ENCODE assay signal across 23 mouse cellular contexts in the genomic region with DNA sequence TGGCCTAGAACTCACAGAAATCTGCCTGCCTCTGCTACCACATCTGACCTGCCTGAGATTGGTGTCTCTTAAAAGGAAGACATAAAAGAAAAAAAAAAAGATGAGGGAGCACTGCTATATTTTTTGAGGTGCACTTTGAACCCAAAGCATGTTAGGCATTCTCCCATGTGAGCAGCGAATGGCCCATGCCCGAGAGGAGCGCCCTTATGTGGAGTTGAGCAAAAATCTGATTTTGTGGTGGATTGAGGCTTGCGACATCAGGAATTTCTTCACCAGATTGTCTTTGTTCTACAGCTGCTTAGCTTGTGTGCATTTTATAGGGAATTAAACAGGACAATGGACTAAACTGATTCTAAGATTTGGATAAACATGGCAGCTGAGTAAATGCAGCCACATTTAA. TPM values are rescaled to one million over a fixed set of nuclear protein-coding genes. Genes with fewer than 3 reads are reported as not detected.
"Had no signal": no experiment of that assay in that cellular context is flagged by ENCODE, and none has a peak within 500 bp of the region (broad histone marks: within the 10 kb centered on the region; RNA-seq: fewer than 3 reads in every experiment).

No protein-coding gene starts in this region.

- H3K4me2 ChIP-seq: lung, embryonic 14.5 days; midbrain, embryonic 13.5 days; neural tube, embryonic 15.5 days had no signal

- H3K4me3 ChIP-seq: midbrain, embryonic 13.5 days; myocyte; neural tube, embryonic 13.5 days; neural tube, embryonic 15.5 days had no signal

- DNase-seq: retina, postnatal 1 day; right cerebral cortex, adult 18-20 months; right cerebral cortex, postnatal 25 days; right cerebral cortex, postnatal 4 days; spleen, adult 18-20 months; thymus, adult 18-20 months; thymus, postnatal 25 days; thymus, postnatal 4 days had no signal

- ATAC-seq: midbrain, embryonic 13.5 days; midbrain, embryonic 16.5 days had no signal

- H3K36me3 ChIP-seq: midbrain, embryonic 10.5 days; midbrain, embryonic 13.5 days; neural tube, embryonic 13.5 days; neural tube, embryonic 15.5 days had no signal

- H3K4me1 ChIP-seq: midbrain, embryonic 13.5 days; neural tube, embryonic 13.5 days; neural tube, embryonic 15.5 days had no signal

- H3K9ac ChIP-seq: lung, embryonic 14.5 days; midbrain, embryonic 13.5 days; neural tube, embryonic 13.5 days; neural tube, embryonic 15.5 days had no signal

- H3K9me3 ChIP-seq: midbrain, embryonic 10.5 days; midbrain, embryonic 13.5 days; neural tube, embryonic 13.5 days; neural tube, embryonic 15.5 days had no signal

- H3K27me3 ChIP-seq: midbrain, embryonic 13.5 days; neural tube, embryonic 13.5 days; neural tube, embryonic 15.5 days had no signal

- H3K27ac ChIP-seq: midbrain, embryonic 13.5 days; neural tube, embryonic 13.5 days; neural tube, embryonic 15.5 days had no signal

RNA-seq across cellular contexts. Expression of gene Apela, which starts 10.1 kb away (rescaled TPM):
- total RNA-seq: megakaryocyte, adult 5-6 weeks; megakaryocyte-erythroid progenitor cell, adult 5-6 weeks had no signal
- polyA plus RNA-seq: myocyte; small intestine, adult 2 months had no signal

RNA-seq across cellular contexts. Expression of gene Gm10663, which starts 27.6 kb away (rescaled TPM):
- total RNA-seq: megakaryocyte, adult 5-6 weeks; megakaryocyte-erythroid progenitor cell, adult 5-6 weeks had no signal
- polyA plus RNA-seq: lung, embryonic 14.5 days; lung, embryonic 16.5 days; midbrain, embryonic 10.5 days; midbrain, embryonic 13.5 days; midbrain, embryonic 16.5 days; myocyte; neural tube, embryonic 11.5 days; neural tube, embryonic 13.5 days; neural tube, embryonic 15.5 days; small intestine, adult 2 months; stomach, embryonic 14.5 days; stomach, embryonic 16.5 days; urinary bladder, adult 2 months had no signal

RNA-seq across cellular contexts. Expression of gene Trim60, which starts 28.8 kb away (rescaled TPM):
- total RNA-seq: megakaryocyte, adult 5-6 weeks; megakaryocyte-erythroid progenitor cell, adult 5-6 weeks had no signal
- polyA plus RNA-seq: lung, embryonic 14.5 days; lung, embryonic 16.5 days; midbrain, embryonic 10.5 days; midbrain, embryonic 13.5 days; midbrain, embryonic 16.5 days; myocyte; neural tube, embryonic 11.5 days; neural tube, embryonic 13.5 days; neural tube, embryonic 15.5 days; small intestine, adult 2 months; stomach, embryonic 14.5 days; stomach, embryonic 16.5 days; urinary bladder, adult 2 months had no signal

RNA-seq across cellular contexts. Expression of gene Trim61, which starts 28.9 kb away (rescaled TPM):
- total RNA-seq: megakaryocyte, adult 5-6 weeks; megakaryocyte-erythroid progenitor cell, adult 5-6 weeks had no signal
- polyA plus RNA-seq: lung, embryonic 14.5 days; lung, embryonic 16.5 days; midbrain, embryonic 13.5 days; midbrain, embryonic 16.5 days; myocyte; neural tube, embryonic 13.5 days; small intestine, adult 2 months; stomach, embryonic 14.5 days; urinary bladder, adult 2 months had no signal

RNA-seq across cellular contexts. Expression of gene Trim75, which starts 59.6 kb away (rescaled TPM):
- total RNA-seq: megakaryocyte, adult 5-6 weeks; megakaryocyte-erythroid progenitor cell, adult 5-6 weeks had no signal
- polyA plus RNA-seq: lung, embryonic 14.5 days; lung, embryonic 16.5 days; midbrain, embryonic 10.5 days; midbrain, embryonic 13.5 days; myocyte; neural tube, embryonic 11.5 days; small intestine, adult 2 months; stomach, embryonic 14.5 days; stomach, embryonic 16.5 days; urinary bladder, adult 2 months had no signal
